Mouse (Mus musculus): ENCODE measurements at regions not wholly inside any gene's neighbourhood (a gene's known extent, or its start where the extent isn't known, plus 50 kb on each side); places are given as distances from the start of the nearest gene placed in this dataset.

GRCm38 (mm10) chr17:16571403-16571802 lies 492.5 kb upstream of the Zfp960 start:
- Histone ChIP-seq H3K9ac (replicated peaks; ENCODE audit: low read depth, low read length) (no peak overlapping the region), H3K4me2 (ENCODE audit: low read length) (no peak overlapping the region), H3K4me1 (replicated peaks; ENCODE audit: control insufficient read depth, insufficient read depth, low read length) (no peaks in the 10 kb centered on the region), H3K27me3 (replicated peaks; ENCODE audit: control insufficient read depth, insufficient read depth, low read length) (no peaks in the 10 kb centered on the region), H3K36me3 (ENCODE audit: control insufficient read depth, insufficient read depth) (no peaks in the 10 kb centered on the region), H3K9me3 (ENCODE audit: control insufficient read depth, low read length) (no peaks in the 10 kb centered on the region), H3K4me3 (replicated peaks; ENCODE audit: low read length) (no peak overlapping the region), H3K27ac (ENCODE audit: low read length) (no peak overlapping the region)
- WGBS, result 18% methylated on average over 5 of the region's 5 CpGs
- no peak for ATAC-seq

- no peaks in the 10 kb centered on the region for H3K27me3 ChIP-seq (replicated peaks; ENCODE audit: control insufficient read depth, insufficient read depth, low read length)
- WGBS, result 93% methylated on average over 1 of the region's 1 CpGs
- H3K9me3 ChIP-seq (ENCODE audit: control insufficient read depth, low read length), result no peaks in the 10 kb centered on the region
- H3K4me2 ChIP-seq (ENCODE audit: low read length), result no peak overlapping the region
- H3K36me3 ChIP-seq (ENCODE audit: control insufficient read depth, insufficient read depth), result no peaks in the 10 kb centered on the region
- H3K27ac ChIP-seq (ENCODE audit: low read length), result no peak overlapping the region
- H3K4me1 ChIP-seq (replicated peaks; ENCODE audit: control insufficient read depth, insufficient read depth, low read length), result no peaks in the 10 kb centered on the region
- no peak overlapping the region for H3K4me3 ChIP-seq (replicated peaks; ENCODE audit: low read length)
- no peak for ATAC-seq
- H3K9ac ChIP-seq (replicated peaks; ENCODE audit: low read depth, low read length), result no peak overlapping the region
These were observed 475.1 kb upstream of the Zfp960 start for GRCm38 (mm10) chr17:16588791-16589190.

GRCm38 (mm10) chr17:16599671-16600070 lies 464.2 kb upstream of the Zfp960 start:
- no peak overlapping the region for H3K27ac ChIP-seq (ENCODE audit: low read length)
- H3K36me3 ChIP-seq (ENCODE audit: control insufficient read depth, insufficient read depth), result no peaks in the 10 kb centered on the region
- no peaks in the 10 kb centered on the region for H3K4me1 ChIP-seq (replicated peaks; ENCODE audit: control insufficient read depth, insufficient read depth, low read length)
- no peak overlapping the region for H3K4me3 ChIP-seq (replicated peaks; ENCODE audit: low read length)
- no peaks in the 10 kb centered on the region for H3K9me3 ChIP-seq (ENCODE audit: control insufficient read depth, low read length)
- no peaks in the 10 kb centered on the region for H3K27me3 ChIP-seq (replicated peaks; ENCODE audit: control insufficient read depth, insufficient read depth, low read length)
- peak; percentile 93 for ATAC-seq
- 11% methylated on average over 3 of the region's 3 CpGs for WGBS
- no peak overlapping the region for H3K9ac ChIP-seq (replicated peaks; ENCODE audit: low read depth, low read length)
- no peak overlapping the region for H3K4me2 ChIP-seq (ENCODE audit: low read length)

- Histone ChIP-seq H3K4me2 (ENCODE audit: low read length) (no peak overlapping the region), H3K4me3 (replicated peaks; ENCODE audit: low read length) (no peak overlapping the region), H3K27me3 (replicated peaks; ENCODE audit: control insufficient read depth, insufficient read depth, low read length) (no peaks in the 10 kb centered on the region), H3K9me3 (ENCODE audit: control insufficient read depth, low read length) (no peaks in the 10 kb centered on the region), H3K27ac (ENCODE audit: low read length) (no peak overlapping the region), H3K4me1 (replicated peaks; ENCODE audit: control insufficient read depth, insufficient read depth, low read length) (no peaks in the 10 kb centered on the region), H3K9ac (replicated peaks; ENCODE audit: low read depth, low read length) (no peak overlapping the region), H3K36me3 (ENCODE audit: control insufficient read depth, insufficient read depth) (no peaks in the 10 kb centered on the region)
- ATAC-seq, result peak; percentile 74
- WGBS, result 61% methylated on average over 1 of the region's 1 CpGs
These were observed 451.4 kb upstream of the Zfp960 start for GRCm38 (mm10) chr17:16612405-16612979.

GRCm38 (mm10) chr17:16621931-16622556 lies 441.9 kb upstream of the Zfp960 start:
- Histone ChIP-seq H3K36me3 (ENCODE audit: control insufficient read depth, insufficient read depth) (no peaks in the 10 kb centered on the region), H3K4me1 (replicated peaks; ENCODE audit: control insufficient read depth, insufficient read depth, low read length) (no peaks in the 10 kb centered on the region), H3K27me3 (replicated peaks; ENCODE audit: control insufficient read depth, insufficient read depth, low read length) (no peaks in the 10 kb centered on the region), H3K4me2 (ENCODE audit: low read length) (no peak overlapping the region), H3K9me3 (ENCODE audit: control insufficient read depth, low read length) (no peaks in the 10 kb centered on the region), H3K4me3 (replicated peaks; ENCODE audit: low read length) (no peak overlapping the region), H3K9ac (replicated peaks; ENCODE audit: low read depth, low read length) (no peak overlapping the region), H3K27ac (ENCODE audit: low read length) (no peak overlapping the region)
- no peak for ATAC-seq
- 81% methylated on average over 4 of the region's 4 CpGs for WGBS

GRCm38 (mm10) chr17:16629854-16630253 lies 434.1 kb upstream of the Zfp960 start:
- Histone ChIP-seq H3K9me3 (ENCODE audit: control insufficient read depth, low read length) (no peaks in the 10 kb centered on the region), H3K36me3 (ENCODE audit: control insufficient read depth, insufficient read depth) (no peaks in the 10 kb centered on the region), H3K27ac (ENCODE audit: low read length) (no peak overlapping the region), H3K27me3 (replicated peaks; ENCODE audit: control insufficient read depth, insufficient read depth, low read length) (no peaks in the 10 kb centered on the region), H3K4me1 (replicated peaks; ENCODE audit: control insufficient read depth, insufficient read depth, low read length) (no peaks in the 10 kb centered on the region), H3K4me3 (replicated peaks; ENCODE audit: low read length) (no peak overlapping the region), H3K4me2 (ENCODE audit: low read length) (no peak overlapping the region), H3K9ac (replicated peaks; ENCODE audit: low read depth, low read length) (no peak overlapping the region)
- WGBS, result 68% methylated on average over 1 of the region's 1 CpGs
- peak; percentile 49 for ATAC-seq

GRCm38 (mm10) chr17:16633426-16633825 lies 430.5 kb upstream of the Zfp960 start:
- H3K36me3 ChIP-seq (ENCODE audit: control insufficient read depth, insufficient read depth), result no peaks in the 10 kb centered on the region
- no peaks in the 10 kb centered on the region for H3K4me1 ChIP-seq (replicated peaks; ENCODE audit: control insufficient read depth, insufficient read depth, low read length)
- H3K4me3 ChIP-seq (replicated peaks; ENCODE audit: low read length), result no peak overlapping the region
- no peak overlapping the region for H3K27ac ChIP-seq (ENCODE audit: low read length)
- H3K27me3 ChIP-seq (replicated peaks; ENCODE audit: control insufficient read depth, insufficient read depth, low read length), result no peaks in the 10 kb centered on the region
- ATAC-seq, result no peak
- H3K9ac ChIP-seq (replicated peaks; ENCODE audit: low read depth, low read length), result no peak overlapping the region
- no peaks in the 10 kb centered on the region for H3K9me3 ChIP-seq (ENCODE audit: control insufficient read depth, low read length)
- no peak overlapping the region for H3K4me2 ChIP-seq (ENCODE audit: low read length)

GRCm38 (mm10) chr17:16637463-16637862 lies 426.4 kb upstream of the Zfp960 start:
- Histone ChIP-seq H3K4me3 (replicated peaks; ENCODE audit: low read length) (no peak overlapping the region), H3K9ac (replicated peaks; ENCODE audit: low read depth, low read length) (no peak overlapping the region), H3K4me1 (replicated peaks; ENCODE audit: control insufficient read depth, insufficient read depth, low read length) (no peaks in the 10 kb centered on the region), H3K27me3 (replicated peaks; ENCODE audit: control insufficient read depth, insufficient read depth, low read length) (no peaks in the 10 kb centered on the region), H3K27ac (ENCODE audit: low read length) (no peak overlapping the region), H3K36me3 (ENCODE audit: control insufficient read depth, insufficient read depth) (no peaks in the 10 kb centered on the region), H3K9me3 (ENCODE audit: control insufficient read depth, low read length) (no peaks in the 10 kb centered on the region), H3K4me2 (ENCODE audit: low read length) (no peak overlapping the region)
- ATAC-seq, result no peak

GRCm38 (mm10) chr17:16647942-16648341 lies 416.0 kb upstream of the Zfp960 start:
- no peak overlapping the region for H3K4me3 ChIP-seq (replicated peaks; ENCODE audit: low read length)
- H3K4me2 ChIP-seq (ENCODE audit: low read length), result no peak overlapping the region
- no peaks in the 10 kb centered on the region for H3K4me1 ChIP-seq (replicated peaks; ENCODE audit: control insufficient read depth, insufficient read depth, low read length)
- H3K27ac ChIP-seq (ENCODE audit: low read length), result no peak overlapping the region
- no peak for ATAC-seq
- no peaks in the 10 kb centered on the region for H3K27me3 ChIP-seq (replicated peaks; ENCODE audit: control insufficient read depth, insufficient read depth, low read length)
- no peaks in the 10 kb centered on the region for H3K9me3 ChIP-seq (ENCODE audit: control insufficient read depth, low read length)
- WGBS, result 27% methylated on average over 1 of the region's 1 CpGs
- H3K9ac ChIP-seq (replicated peaks; ENCODE audit: low read depth, low read length), result no peak overlapping the region
- H3K36me3 ChIP-seq (ENCODE audit: control insufficient read depth, insufficient read depth), result no peaks in the 10 kb centered on the region

- Histone ChIP-seq H3K27me3 (replicated peaks; ENCODE audit: control insufficient read depth, insufficient read depth, low read length) (no peaks in the 10 kb centered on the region), H3K4me2 (ENCODE audit: low read length) (no peak overlapping the region), H3K9ac (replicated peaks; ENCODE audit: low read depth, low read length) (no peak overlapping the region), H3K36me3 (ENCODE audit: control insufficient read depth, insufficient read depth) (no peaks in the 10 kb centered on the region), H3K4me3 (replicated peaks; ENCODE audit: low read length) (no peak overlapping the region), H3K4me1 (replicated peaks; ENCODE audit: control insufficient read depth, insufficient read depth, low read length) (no peaks in the 10 kb centered on the region), H3K9me3 (ENCODE audit: control insufficient read depth, low read length) (no peaks in the 10 kb centered on the region), H3K27ac (ENCODE audit: low read length) (no peak overlapping the region)
- no peak for ATAC-seq
These were observed 398.7 kb upstream of the Zfp960 start for GRCm38 (mm10) chr17:16665253-16665652.
